Mouse (Mus musculus) liver, embryonic 11.5 days (tissue): ENCODE results near the gene C2cd2l. TPM values are rescaled to one million over a fixed set of nuclear protein-coding genes. Genes with fewer than 3 reads are reported as not detected.
"Not testable (repeated sequence)": the region's sequence is repeated elsewhere in the genome, so short reads cannot be mapped to it uniquely, and the experiment has no call there.

Source experiments
- ATAC-seq: fragments of 200-750 bp; cut with Nextera tagmentation; replicated peaks from 2 replicates; pipeline ENCODE4 v1.8.0; 2017; ENCODE audit warnings: moderate number of reproducible peaks, mild to moderate bottlenecking, moderate TSS enrichment, moderate library complexity; ENCODE audit not compliant: low FRiP score
- DNase-seq: peaks from one replicate; pipeline ENCODE4 v3.0.0-alpha.2; 2017; ENCODE audit warnings: low spot score
- H3K27ac ChIP-seq: fragments of 300-500 bp; sonication (generic); 2 replicates; pipeline ENCODE4 v1.5.1; 2014; ENCODE audit warnings: mild to moderate bottlenecking, low read depth, low read length, control low read depth
- H3K27me3 ChIP-seq: fragments of 300-500 bp; sonication (generic); replicated peaks from 2 replicates; pipeline ENCODE4 v1.6.1; 2014; ENCODE audit warnings: low read length, mixed read lengths; ENCODE audit not compliant: control insufficient read depth, insufficient read depth
- H3K36me3 ChIP-seq: fragments of 300-500 bp; sonication (generic); 2 replicates; pipeline ENCODE4 v1.6.1; 2014; ENCODE audit warnings: mild to moderate bottlenecking, low read length, moderate library complexity, mixed read lengths; ENCODE audit not compliant: control insufficient read depth, insufficient read depth
- H3K4me1 ChIP-seq: fragments of 300-500 bp; sonication (generic); replicated peaks from 2 replicates; pipeline ENCODE4 v1.6.1; 2014; ENCODE audit warnings: low read length, mixed read lengths; ENCODE audit not compliant: control insufficient read depth, insufficient read depth
- H3K4me2 ChIP-seq: fragments of 300-500 bp; sonication (generic); 2 replicates; pipeline ENCODE4 v1.6.1; 2014; ENCODE audit warnings: mild to moderate bottlenecking, control low read depth, moderate library complexity
- H3K4me3 ChIP-seq: fragments of 300-500 bp; sonication (generic); 2 replicates; pipeline ENCODE4 v1.5.1; 2014; ENCODE audit warnings: low read depth, low read length, control low read depth
- H3K9ac ChIP-seq: fragments of 300-500 bp; sonication (generic); 2 replicates; pipeline ENCODE4 v1.6.1; 2014; ENCODE audit warnings: low read depth, low read length, control low read depth
- H3K9me3 ChIP-seq: fragments of 300-500 bp; sonication (generic); 2 replicates; pipeline ENCODE4 v1.6.1; 2016; ENCODE audit warnings: low read length, inconsistent platforms, mixed read lengths; ENCODE audit not compliant: control insufficient read depth
- WGBS: fragments of 180-500 bp; shearing (Covaris S2); extraction: QIAGEN DNeasy Blood & Tissue Kit; methylation state at CpG from one replicate; pipeline ENCODE4 v1.1.7; 2014; 5-methylcytosine and 5-hydroxymethylcytosine counted together
- polyA plus RNA-seq: library from polyadenylated mRNA; unstranded; fragments of >200 nt; fragmentation: Nextera tagmentation; extraction: Ambion mirVana; gene quantifications from 2 replicates; pipeline ENCODE4 v1.2.1, GENCODE M21; 2014

Gene C2cd2l
- polyA plus RNA-seq, 1 experiment from 2014 or later: 9.3 TPM

GRCm38 (mm10) chr9:44324147-44324546 lies 4.1 kb upstream of the C2cd2l start:
- Histone ChIP-seq H3K4me2 (no peak overlapping the region), H3K4me1 (peaks cover 18% of the 10 kb centered on the region), H3K27me3 (no peaks in the 10 kb centered on the region), H3K36me3 (peaks cover 6% of the 10 kb centered on the region), H3K4me3 (no peak overlapping the region), H3K27ac (no peak overlapping the region), H3K9ac (no peak overlapping the region), H3K9me3 (no peaks in the 10 kb centered on the region)
- ATAC-seq: no peak
- no peak for DNase-seq
- 82% methylated on average over 6 of the region's 6 CpGs for WGBS

GRCm38 (mm10) chr9:44323656-44324055 lies 3.6 kb upstream of the C2cd2l start:
- DNase-seq, ATAC-seq, H3K9ac ChIP-seq, H3K27ac ChIP-seq, H3K36me3 ChIP-seq, H3K4me3 ChIP-seq, H3K4me2 ChIP-seq, H3K27me3 ChIP-seq, H3K9me3 ChIP-seq: not testable (repeated sequence)
- WGBS: 76% methylated on average over 4 of the region's 4 CpGs
- peaks cover 23% of the 10 kb centered on the region for H3K4me1 ChIP-seq

DNA sequence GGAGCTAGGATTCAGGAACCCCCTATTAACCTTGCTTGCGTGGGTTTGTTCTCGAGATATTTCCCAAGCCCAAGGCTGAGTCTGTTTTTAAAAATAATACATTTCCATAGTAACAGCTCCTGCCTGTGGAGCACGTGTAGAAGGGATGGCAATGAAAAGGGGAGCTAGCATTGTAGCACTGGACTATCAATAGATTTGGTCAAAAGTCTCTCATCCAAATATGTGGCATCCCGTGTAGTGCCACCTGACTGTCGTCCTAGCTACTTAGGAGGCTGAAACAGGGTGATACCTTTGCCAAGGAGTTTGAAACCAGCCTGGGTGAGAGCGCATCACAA lies 681 bp upstream of the C2cd2l start:
- no peaks in the 10 kb centered on the region for H3K9me3 ChIP-seq
- H3K4me1 ChIP-seq: peaks cover 26% of the 10 kb centered on the region
- H3K9ac ChIP-seq: peak overlapping the region; percentile 63
- DNase-seq (no peak), ATAC-seq (no peak)
- H3K27ac ChIP-seq: peak overlapping the region; percentile 57; the same call in 1 of the 2 replicates
- WGBS: 27% methylated on average over 6 of the region's 6 CpGs
- no peaks in the 10 kb centered on the region for H3K27me3 ChIP-seq
- H3K36me3 ChIP-seq: peaks cover 3% of the 10 kb centered on the region; the same call in 1 of the 2 replicates
- H3K4me2 ChIP-seq: peak overlapping the region; percentile 97
- peak overlapping the region; percentile 90 for H3K4me3 ChIP-seq

- WGBS: 3% methylated on average over 37 of the region's 37 CpGs
- Histone ChIP-seq H3K4me1 (peaks cover 25% of the 10 kb centered on the region), H3K36me3 (peaks cover 11% of the 10 kb centered on the region), H3K27me3 (no peaks in the 10 kb centered on the region), H3K9ac (peak overlapping the region; percentile 76), H3K4me3 (peak overlapping the region; percentile 90), H3K4me2 (peak overlapping the region; percentile 97), H3K27ac (peak overlapping the region; percentile 21), H3K9me3 (no peaks in the 10 kb centered on the region)
- peak; percentile 65 for DNase-seq
- 0 out of 2 replicates have a peak, but pooled peaks have one; percentile 3 for ATAC-seq
Measured at GRCm38 (mm10) chr9:44319105-44319886, 789 bp downstream of the C2cd2l start.

- H3K9me3 ChIP-seq: no peaks in the 10 kb centered on the region
- H3K27me3 ChIP-seq: no peaks in the 10 kb centered on the region
- 37% methylated on average over 3 of the region's 3 CpGs for WGBS
- peak overlapping the region; percentile 97 for H3K4me2 ChIP-seq
- H3K27ac ChIP-seq: no peak overlapping the region
- peak overlapping the region; percentile 90 for H3K4me3 ChIP-seq
- peak overlapping the region; percentile 76; the same call in 1 of the 2 replicates for H3K9ac ChIP-seq
- peaks cover 11% of the 10 kb centered on the region for H3K36me3 ChIP-seq
- peaks cover 25% of the 10 kb centered on the region for H3K4me1 ChIP-seq
- DNase-seq (no peak), ATAC-seq (no peak)
Measured at GRCm38 (mm10) chr9:44318826-44319095, 1.3 kb downstream of the C2cd2l start.

- Histone ChIP-seq H3K4me3 (peak overlapping the region; percentile 90), H3K9ac (peak overlapping the region; percentile 76; the same call in 1 of the 2 replicates), H3K27ac (no peak overlapping the region), H3K27me3 (no peaks in the 10 kb centered on the region), H3K9me3 (no peaks in the 10 kb centered on the region), H3K4me1 (peaks cover 25% of the 10 kb centered on the region), H3K4me2 (peak overlapping the region; percentile 97), H3K36me3 (peaks cover 13% of the 10 kb centered on the region)
- 56% methylated on average over 5 of the region's 5 CpGs for WGBS
- no peak for DNase-seq
- no peak for ATAC-seq
Measured at GRCm38 (mm10) chr9:44318076-44318825, 1.8 kb downstream of the C2cd2l start.

DNA sequence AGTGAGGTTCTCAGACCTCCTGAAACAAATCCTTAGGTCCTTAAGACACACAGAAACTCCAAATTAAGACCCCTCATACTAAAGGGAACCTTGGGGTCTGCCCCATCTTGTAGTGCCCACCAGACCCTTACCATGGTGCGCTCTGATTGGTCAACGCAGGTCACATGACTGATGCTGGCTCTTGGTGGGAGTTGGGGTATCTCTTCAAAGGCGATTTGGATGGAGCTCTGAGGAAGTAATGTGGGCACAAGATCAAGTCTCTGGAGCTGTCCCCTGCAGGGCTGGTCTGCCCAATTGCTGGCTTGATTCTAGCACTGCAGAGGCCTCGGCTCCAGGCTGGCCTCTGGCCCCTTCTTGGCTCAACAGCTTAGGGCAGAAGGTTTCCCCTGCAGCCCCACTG lies 2.6 kb downstream of the C2cd2l start:
- H3K36me3 ChIP-seq: peaks cover 14% of the 10 kb centered on the region
- no peak overlapping the region for H3K4me3 ChIP-seq
- H3K9ac ChIP-seq: no peak overlapping the region
- H3K4me2 ChIP-seq: peak overlapping the region; percentile 97; the same call in 1 of the 2 replicates
- 78% methylated on average over 4 of the region's 4 CpGs for WGBS
- peaks cover 25% of the 10 kb centered on the region for H3K4me1 ChIP-seq
- H3K27ac ChIP-seq: no peak overlapping the region
- ATAC-seq: no peak
- H3K9me3 ChIP-seq: no peaks in the 10 kb centered on the region
- no peak for DNase-seq
- H3K27me3 ChIP-seq: no peaks in the 10 kb centered on the region

- WGBS: 92% methylated on average over 18 of the region's 18 CpGs
- H3K4me2 ChIP-seq: no peak overlapping the region
- peaks cover 16% of the 10 kb centered on the region for H3K36me3 ChIP-seq
- no peak for DNase-seq
- no peaks in the 10 kb centered on the region for H3K9me3 ChIP-seq
- H3K9ac ChIP-seq: no peak overlapping the region
- no peak overlapping the region for H3K4me3 ChIP-seq
- no peak for ATAC-seq
- peaks cover 27% of the 10 kb centered on the region for H3K4me1 ChIP-seq
- no peak overlapping the region for H3K27ac ChIP-seq
- H3K27me3 ChIP-seq: no peaks in the 10 kb centered on the region
Measured at GRCm38 (mm10) chr9:44314910-44315309, 5.2 kb downstream of the C2cd2l start.

DNA sequence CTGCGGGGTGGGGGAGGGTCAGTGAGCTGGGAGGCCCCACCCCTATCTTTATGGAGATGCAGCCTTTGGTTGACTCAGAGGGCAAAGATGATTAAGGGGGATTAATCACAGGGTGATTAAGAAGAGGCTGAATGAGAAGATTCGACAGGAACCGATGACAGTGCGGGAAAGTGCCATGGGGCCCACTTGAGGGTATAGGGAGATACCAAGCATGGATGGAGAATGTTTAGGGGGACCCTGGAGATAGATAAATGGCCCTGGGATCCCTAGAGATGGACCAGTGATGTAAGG lies 5.9 kb downstream of the C2cd2l start:
- Histone ChIP-seq H3K9ac (no peak overlapping the region), H3K9me3 (no peaks in the 10 kb centered on the region), H3K27ac (no peak overlapping the region), H3K4me3 (no peak overlapping the region), H3K27me3 (no peaks in the 10 kb centered on the region), H3K4me1 (peaks cover 24% of the 10 kb centered on the region), H3K4me2 (no peak overlapping the region), H3K36me3 (peaks cover 16% of the 10 kb centered on the region)
- ATAC-seq (no peak), DNase-seq (no peak)
- WGBS: 84% methylated on average over 4 of the region's 4 CpGs
